Mouse (Mus musculus) retina, adult 2 months (tissue): ENCODE data around the gene Pdlim5.

Experiments
- DNase-seq: peaks from one replicate; pipeline ENCODE4 v3.0.0-alpha.2; 2012; ENCODE audit warnings: low read depth, low spot score

Gene Pdlim5

DNA sequence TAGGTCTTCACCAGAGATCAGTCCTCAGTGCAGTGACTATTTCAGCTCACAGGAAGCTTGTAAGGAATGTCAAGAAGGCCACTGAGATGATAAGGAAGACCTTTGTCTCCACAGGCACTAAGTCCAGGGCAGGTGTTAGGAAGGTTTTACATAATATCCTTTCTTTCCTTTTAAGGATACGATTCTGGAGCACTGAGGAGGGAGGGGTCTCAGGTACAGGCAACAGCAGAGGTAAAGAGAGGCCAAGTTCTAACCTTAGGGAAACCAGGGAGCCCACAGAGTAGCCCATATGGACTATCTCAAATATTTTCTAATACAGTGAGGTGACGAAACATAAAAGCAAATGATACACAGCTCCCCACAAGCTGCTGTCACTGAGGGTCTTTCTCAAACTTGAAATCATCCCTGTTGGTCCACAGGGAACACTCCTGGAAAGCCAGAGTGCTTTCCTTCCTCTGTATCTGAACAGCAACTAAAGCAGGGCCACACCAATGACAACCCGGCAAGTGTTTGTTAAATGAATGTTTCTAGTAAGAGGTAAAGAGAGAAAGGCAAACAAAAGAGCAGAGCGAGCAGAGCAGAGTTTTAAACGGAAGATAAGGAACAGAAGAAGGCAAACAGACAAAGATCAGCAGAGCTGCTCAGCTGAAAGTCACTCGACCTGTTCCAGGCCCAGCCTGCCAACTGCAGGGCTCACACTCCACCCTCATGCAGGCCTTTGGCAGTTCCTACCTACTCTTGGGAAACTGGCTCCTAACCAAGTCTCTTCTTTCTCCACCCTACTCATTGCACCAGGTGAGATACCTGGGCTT, 55.9 kb downstream of the Pdlim5 start:
- no peak for DNase-seq

DNA sequence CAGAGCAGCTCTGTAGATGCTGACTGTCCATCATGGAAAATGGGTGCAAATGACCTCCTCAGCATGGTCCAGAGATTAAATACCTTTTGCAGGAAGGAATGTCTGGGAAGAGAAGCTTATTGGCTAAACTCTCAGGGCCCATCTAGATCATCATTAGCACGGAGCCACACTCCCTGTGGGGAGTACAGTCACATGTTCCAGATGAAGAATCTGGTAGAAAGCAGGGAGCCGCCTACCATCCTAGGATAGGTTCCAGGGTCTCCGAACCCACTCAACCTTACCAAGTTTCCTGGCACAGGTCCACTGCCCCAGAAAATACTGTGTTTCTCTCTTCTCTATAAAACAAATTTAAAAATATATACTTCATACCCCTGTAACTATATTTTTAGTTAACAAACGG, 57.4 kb downstream of the Pdlim5 start:
- DNase-seq, result no peak

DNA sequence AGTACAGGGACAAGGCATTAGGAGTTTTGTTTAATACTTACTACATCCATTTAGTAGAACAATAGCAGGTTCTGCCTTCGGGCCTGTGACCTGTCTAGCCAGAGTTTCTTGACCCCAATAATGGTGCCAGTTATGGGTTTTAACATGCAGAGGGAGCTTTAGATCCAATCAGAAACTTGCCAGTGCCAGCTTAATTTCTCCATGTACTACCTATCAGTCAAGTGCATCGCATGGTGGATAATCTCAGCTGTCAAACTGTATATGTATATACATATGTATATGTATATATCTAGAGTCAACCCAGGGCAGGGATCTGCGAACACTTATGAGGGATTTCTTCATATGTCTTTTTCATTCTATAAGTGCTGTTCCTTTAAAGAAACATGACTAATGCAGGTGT, 61.0 kb downstream of the Pdlim5 start:
- no peak for DNase-seq

DNA sequence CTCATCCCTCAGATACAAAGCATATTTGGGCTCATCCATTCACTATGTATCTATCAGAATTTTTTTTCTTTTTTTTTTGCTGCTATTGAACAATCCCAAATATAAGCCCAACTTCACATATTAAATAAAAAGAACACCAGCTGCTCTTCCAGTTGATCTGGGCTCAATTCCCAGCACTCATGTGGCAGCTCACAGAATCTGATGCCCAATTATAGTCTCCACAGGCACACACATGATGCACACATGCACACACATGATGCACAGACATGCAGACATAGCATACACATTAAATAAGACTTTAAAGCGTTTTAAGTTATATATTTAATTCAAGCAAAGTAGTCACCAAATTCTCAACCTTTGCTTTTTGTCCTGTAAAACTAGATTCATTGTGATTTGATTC, 62.0 kb downstream of the Pdlim5 start:
- no peak for DNase-seq

DNA sequence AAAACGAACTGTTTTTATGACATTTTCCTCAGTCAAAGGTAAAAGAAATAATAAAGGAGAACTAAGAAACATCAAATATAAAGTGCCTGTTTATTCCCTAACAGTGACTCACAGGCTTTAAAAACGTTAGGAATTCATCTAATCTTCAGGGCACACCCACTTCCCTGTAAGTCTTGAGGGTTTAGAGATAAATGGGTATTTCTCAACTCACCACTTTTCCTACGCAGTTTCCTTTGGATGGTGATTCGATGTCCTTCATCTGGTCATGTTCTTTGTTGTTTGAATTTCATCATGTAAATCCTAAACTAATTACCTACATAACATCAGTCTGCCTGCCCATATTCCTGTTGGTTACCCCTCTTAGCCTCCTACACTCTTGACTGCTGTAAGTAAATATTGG, 62.8 kb downstream of the Pdlim5 start:
- DNase-seq, result no peak

DNA sequence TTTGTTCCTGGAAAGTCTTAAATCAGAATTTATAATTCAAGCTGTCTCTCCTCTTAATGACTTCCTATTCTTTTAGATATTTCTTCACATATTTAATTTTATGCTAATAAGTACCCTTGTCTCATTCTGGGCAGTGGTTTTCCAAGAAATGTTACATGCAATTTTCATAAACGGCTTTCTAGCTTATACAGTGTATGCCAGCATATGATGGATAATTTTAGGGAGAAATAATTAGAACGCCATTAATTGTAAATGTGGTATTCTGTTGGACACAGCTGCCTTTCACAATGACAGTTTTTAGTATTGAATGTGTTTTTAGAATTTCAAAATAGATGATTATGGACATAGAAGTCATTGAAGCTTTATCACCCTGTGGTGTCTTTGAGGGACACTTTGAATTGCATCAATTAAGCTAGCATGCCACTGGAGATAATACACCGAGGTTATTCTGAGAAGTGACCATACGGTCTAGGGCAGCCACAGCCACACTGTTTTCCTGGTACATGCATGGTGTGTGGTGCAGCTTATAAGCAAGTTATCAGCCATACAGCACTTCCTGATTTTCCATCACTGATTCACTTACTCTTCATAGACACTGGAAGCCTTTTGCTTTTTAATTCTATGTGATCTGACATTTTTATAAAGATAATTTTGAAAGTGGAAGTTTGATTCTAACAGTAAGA, 63.5 kb downstream of the Pdlim5 start:
- no peak for DNase-seq

DNA sequence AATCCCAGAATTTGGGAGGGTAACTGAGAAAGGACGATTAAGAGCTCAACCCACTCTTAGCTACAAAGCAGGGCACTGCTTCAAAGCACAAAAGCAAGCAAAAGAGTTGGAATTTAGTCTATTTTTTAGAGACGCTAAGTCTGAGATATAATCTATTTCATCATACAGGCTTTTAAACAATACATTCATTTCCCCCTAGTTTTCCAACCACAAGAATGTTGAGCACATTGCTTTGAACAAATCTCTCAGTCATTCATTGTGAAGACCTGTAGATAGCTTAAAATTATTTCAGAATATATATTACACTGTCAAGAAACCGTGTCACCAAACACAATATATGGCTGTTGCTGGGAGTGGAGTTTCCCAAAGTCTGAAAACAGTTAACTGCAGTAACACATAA, 65.1 kb downstream of the Pdlim5 start:
- DNase-seq, result no peak

DNA sequence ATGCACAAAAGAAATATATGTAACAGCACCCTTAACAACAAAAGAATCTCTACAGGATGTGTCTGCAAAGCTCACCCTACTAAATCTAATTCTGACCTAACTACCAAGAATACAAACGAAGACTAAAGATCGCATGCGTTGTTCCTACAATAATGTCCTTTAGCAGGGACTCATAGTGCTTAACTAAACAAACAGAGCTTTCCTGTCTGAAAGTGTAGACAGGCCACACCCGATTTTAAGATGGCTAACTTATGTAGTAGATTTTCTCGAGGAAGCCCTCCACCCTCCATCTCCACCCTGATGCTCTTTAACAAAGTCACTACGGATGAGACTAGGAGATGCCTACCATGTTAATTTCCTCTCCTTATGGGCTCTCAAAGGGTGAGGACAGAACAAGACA, 71.9 kb downstream of the Pdlim5 start:
- no peak for DNase-seq

DNA sequence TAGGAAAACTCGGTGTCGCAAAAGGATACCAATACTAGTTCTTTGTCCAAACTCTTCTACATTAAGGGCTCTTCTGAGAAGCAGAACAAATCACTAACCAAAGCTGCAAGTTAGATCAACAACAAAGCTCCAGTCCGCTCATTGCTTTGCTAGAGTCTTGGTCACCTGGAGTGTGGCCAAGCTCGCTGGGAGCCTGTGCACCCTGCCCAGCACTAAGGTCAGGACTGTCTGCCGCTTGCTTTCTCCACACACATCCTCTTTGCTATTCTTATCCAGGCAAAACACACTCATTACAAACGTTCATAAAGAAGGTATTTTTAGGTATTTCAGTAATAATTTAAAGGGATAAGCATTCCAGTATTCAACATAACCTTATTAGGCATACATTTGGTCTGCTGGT, 73.6 kb downstream of the Pdlim5 start:
- no peak for DNase-seq

DNA sequence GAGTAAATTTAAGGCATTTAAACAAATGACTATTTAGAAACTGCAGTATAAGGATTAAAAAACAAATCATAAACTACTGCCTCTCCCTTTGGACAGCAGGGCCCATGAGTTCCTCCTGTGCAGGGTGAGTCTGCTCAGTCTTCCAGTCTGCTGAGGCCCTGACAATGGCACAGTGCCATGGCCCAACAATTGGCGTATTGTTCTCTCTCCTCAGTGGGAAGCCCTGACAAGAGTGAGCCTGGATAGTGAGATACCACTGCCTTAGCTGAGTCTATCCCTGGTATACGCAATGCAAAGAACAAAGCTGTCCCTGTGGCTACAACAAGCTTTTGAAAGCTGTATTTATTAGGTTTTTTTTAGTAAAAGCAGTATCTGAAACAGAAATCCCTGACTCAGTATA, 77.3 kb downstream of the Pdlim5 start:
- DNase-seq, result no peak

DNA sequence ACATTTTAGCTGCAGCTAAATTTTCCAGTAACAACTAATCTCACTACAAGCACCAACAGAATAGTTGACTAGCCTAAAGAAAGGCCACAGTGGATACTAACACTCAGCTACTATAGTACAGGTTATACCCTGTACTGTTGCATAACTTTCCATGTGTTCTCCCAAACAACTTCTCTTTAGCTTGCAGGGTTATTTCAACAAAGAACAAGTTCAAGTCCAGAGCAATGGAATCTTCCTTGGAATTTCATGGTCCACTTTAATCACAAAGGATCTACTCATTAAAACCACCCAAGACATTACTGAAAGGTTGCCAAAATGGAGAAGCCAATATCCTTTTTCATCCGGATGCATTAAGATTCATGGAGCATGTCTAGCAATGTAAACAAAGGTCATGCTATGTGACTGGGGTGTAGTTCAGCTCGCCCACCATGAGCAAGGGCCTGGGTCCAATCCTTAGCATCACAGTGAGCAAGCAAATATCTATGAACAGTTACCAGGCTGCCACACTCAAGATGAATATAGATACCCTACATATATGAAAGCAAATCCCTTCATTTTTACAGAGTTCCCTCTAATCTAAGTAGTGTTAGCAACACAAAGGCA, 79.3 kb downstream of the Pdlim5 start:
- DNase-seq, result no peak

DNA sequence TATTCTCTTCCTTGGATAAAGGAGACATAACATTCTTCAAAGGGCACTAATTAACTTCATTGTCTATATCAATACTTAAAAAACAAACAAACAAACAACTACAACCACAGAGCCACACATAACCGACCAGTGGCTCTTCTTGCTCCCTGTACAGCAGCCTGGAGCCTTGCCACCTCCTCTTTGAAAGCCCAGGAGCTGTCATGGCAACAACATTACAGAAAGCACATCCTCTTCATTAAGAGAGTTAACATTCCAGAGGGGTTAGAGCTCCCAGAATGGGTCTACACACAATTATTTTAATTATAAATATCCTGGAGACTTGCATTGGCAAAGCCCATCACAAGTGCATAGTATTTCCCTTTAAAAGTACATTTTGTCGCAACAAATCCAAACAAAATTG, 84.4 kb downstream of the Pdlim5 start:
- no peak for DNase-seq

DNA sequence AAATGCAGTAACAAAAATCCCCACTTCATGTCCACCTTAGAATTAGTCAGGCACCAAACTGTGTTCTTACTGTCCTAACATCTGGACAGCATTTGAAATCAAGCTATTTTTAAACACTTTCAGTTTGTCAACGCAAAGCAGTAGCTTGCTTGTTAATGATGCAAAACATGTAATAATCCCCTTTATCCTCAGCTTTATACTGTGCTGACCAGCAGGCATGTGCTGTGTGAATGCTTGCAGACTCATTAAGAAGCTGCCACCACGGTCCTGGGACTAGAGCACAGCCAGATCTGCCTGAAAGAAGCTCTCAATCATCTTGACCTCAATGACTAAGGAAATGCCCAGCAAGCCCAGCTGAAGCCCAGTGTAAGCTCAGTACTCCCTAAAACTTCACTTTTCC, 85.0 kb downstream of the Pdlim5 start:
- no peak for DNase-seq

DNA sequence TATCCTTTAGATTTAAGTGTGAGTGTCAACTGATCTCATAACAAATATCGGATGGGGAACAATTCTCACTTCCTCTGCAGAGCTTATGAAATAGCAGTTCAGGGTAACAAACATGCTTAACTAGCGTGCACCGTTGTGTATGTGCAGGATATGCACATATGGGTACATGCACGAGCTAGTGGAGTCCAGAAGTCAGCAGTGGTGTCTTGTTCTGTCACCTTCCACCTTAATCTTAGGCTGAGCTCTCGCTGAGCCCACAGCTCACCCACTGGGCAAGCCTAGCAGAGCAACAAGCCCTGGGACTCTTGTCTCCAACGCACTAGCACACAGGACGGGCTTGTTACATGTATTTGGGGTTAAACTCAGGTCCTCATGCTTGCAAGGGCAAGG, 100.2 kb downstream of the Pdlim5 start:
- DNase-seq, result no peak

DNA sequence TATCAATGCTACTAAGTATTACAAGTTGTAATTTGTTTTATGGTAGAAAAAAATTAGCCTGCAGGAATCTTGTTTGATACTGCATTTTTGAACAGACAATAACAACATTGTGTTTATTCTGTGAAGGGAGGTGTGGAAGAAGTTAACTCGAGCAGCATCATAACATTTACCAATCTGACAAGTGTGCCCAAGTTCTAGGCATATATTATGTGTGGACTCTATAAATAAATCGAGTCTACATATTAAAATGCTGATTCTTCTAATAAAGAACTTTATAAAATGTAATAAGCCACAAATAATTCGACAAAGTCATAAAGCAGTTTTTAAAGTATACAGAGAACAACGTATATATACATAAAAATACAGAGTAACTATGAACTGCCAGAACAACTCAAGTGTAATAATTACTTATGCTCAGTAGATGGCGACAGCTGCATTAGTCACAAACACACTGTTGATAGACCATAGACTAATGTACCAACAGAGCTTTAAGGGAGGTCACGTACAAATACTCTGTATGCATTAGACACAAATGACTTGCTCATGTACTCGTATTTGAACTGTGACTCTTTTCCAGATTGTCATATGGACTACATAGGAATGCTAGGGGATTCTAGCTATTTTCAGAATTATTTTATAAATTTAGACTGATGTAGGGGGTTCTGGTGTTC, 100.7 kb downstream of the Pdlim5 start:
- peak; percentile 41 for DNase-seq

DNA sequence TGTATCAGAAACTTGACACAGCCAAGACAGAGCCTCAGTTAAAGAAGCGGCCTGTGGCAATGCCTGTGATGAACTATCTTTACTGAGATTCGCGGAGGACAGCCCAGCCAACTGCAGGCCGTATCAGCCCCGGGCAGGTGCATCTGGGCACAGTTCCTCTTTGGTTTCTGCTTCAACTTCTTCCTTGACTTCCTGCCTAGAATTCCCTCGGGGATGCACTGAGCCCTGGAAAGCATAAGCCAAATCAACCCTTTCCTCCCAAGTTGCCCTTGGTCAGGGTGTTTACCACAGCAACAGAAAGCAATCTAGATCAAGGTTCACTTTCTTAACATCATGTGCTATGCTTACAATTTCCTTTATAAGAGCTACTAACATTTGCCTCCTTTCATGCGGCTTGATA, 101.9 kb downstream of the Pdlim5 start:
- no peak for DNase-seq

DNA sequence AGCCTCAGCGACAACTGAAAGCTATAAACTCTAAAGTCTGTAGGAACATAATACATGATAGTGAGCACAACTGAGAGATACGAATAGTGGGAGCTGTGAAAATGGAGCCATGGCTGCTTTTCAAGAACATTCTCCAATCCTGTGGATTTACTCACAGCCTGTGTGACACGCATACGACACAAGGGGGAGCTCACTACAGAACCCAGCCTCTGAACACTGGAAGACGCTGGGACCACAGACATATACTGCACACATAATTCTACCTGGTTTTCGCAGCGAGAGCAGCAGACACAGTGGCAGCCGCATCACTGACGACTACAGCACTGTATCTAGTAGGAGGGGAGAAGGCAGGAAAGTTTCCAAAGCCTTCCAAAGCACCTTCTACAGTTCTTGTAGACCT, 112.8 kb downstream of the Pdlim5 start:
- peak; percentile 25 for DNase-seq

DNA sequence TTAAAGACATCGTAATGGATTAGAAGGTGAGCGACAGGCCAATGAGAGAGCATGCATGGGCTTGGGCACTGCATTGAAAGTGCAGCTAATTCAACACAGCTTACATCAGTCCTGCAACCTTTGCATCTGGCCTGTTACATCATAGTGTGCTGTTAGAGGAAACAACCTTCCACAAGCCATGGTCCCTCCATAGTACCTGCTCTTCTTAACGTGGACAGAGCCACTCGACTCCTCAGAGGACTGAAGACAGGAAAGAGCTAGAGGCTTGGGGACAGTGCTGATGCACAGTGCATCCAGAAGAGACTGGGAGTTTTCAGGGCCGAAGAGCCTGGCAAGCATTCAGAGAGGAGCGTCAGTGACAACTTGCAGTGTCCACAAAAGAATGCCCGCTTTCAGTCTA, 113.8 kb downstream of the Pdlim5 start:
- no peak for DNase-seq

DNA sequence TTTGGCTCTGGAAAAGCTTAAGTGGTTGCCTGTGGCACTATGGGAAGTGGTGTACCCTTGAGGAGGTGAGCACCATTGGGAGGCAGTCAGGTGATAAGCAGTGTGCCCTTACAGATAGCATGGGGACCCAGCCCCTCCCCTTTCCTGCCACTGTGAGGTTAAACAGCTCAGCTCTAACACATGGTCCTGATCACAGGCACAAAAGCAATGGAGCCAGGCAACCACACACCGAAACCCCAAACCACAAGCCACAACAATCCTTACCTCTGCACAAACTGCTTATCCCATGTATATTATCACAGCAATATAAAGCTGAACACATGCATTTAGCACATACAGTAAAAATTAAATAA, 114.4 kb downstream of the Pdlim5 start:
- no peak for DNase-seq

DNA sequence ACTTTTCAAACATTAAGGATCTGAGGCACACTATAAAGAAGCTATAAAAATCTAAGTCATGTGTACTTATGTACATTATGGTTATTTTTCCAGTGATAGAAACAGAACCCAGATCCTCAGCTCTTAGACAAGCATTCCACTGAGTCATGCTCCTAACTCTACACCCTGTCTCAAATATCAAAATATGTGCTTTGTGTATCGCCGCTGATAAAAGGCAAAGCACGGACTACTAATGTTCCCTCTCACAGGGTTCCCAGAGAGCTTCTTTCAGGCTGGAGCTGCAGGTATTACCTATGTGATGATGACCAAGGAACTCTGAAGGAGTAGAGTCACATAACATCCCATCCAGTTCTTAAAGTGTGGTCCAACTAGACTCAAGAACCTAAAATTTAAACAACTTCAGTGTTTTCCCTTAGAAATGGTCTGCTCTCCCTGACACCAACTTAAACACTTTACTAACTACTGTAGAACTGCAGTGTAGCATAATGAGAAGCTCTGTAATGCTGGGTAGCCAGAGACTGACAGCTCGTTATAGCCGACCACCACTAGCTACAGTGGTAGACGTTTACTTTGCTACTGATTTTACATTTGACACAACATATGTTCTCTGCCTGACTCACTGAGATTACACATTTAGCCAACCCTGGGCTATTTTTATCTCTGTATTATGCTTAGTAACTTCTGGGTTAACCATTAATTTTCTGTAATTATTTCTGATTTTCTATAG, 115.0 kb downstream of the Pdlim5 start:
- no peak for DNase-seq

DNA sequence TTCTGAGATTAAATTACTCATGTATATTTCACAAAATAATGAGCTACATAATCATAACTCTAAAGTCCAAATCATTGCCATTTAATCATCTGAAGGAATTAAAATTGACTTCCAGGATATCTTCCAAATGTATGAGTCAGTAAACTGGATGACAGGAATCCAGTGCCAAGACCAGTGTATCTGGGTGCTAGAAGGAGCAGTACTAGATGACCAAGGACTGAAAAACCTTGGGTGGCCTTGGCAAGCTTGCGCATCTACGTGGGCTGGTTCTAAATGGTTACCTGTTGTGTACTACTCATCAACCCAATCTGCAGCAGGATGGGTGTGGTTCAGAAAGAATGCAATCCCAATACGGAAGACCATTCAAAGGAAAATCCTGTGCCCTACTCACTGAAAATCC, 116.5 kb downstream of the Pdlim5 start:
- no peak for DNase-seq

DNA sequence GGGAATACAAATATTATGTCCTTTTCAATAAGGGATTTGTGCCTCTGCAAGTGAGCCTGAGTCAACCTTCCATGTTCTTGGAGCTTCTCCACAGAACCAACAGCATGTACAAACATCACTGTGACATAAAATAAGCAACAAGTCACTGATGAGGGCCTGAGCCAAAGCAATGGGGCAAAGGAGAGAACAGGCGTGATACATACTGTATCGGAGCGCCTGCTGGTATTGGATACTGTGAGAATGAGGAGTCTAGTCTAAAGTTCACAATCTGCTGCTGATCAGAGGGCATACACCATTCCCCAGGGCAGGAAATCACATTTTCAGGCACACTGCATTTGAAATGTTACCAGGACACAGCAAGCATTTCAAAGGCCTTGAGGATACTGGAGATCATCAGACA, 119.0 kb downstream of the Pdlim5 start:
- no peak for DNase-seq
